Mouse (Mus musculus): ENCODE data around the gene Tcf7l1.

DNA sequence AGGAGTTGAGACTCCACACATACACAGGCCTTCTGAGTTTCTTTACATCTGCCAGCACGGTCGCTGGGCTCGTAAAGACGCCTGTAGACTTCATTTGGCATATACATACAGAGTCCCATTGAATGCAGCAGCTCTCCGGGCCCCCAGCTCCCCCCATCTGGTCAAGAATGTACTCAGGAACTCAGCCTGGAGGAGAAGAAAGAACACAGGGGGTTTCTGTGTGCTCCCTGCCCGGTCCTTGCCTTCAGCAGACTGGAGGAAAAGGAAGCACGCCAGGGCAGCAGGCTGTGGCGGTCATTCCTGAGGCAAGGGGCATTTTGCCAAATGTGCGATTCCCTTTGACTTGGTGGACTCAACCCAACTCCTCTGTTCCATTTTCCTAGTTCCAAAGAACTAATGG lies 20.2 kb downstream of the Tcf7l1 start:
- no peak for TF ChIP-seq ZC3H11A (IDR thresholded peaks at IDR 0.05; ENCODE audit: borderline replicate concordance, low read depth, low read length)
- no peak for TF ChIP-seq ZNF384 (IDR thresholded peaks at IDR 0.05; ENCODE audit: low read depth, low read length)
- no peak for TF ChIP-seq HCFC1 (IDR thresholded peaks at IDR 0.05; ENCODE audit: borderline replicate concordance, insufficient read depth, low read length)
- no peak for TF ChIP-seq MAFK (IDR thresholded peaks at IDR 0.05; ENCODE audit: insufficient read depth, low read depth, low read length)
